Mouse (Mus musculus) midbrain, embryonic 11.5 days (tissue): ENCODE data around the gene Selenbp1. TPM values are rescaled to one million over a fixed set of nuclear protein-coding genes. Genes with fewer than 3 reads are reported as not detected.

Source experiments
- ATAC-seq: fragments of 200-750 bp; cut with Nextera tagmentation; 2 replicates; pipeline ENCODE4 v1.8.0; 2017; ENCODE audit warnings: moderate TSS enrichment, moderate library complexity; ENCODE audit not compliant: low FRiP score
- DNase-seq: peaks from one replicate; pipeline ENCODE4 v3.0.0; 2015; ENCODE audit warnings: low spot score; ENCODE audit errors: missing footprints
- H3K27ac ChIP-seq: fragments of 300-500 bp; sonication (generic); 2 replicates; pipeline ENCODE4 v1.5.1; 2014; ENCODE audit warnings: low read depth, low read length
- H3K27me3 ChIP-seq: fragments of 300-500 bp; sonication (generic); 2 replicates; pipeline ENCODE4 v1.6.1; 2014; ENCODE audit warnings: mild to moderate bottlenecking, low read length, moderate library complexity, mixed read lengths; ENCODE audit not compliant: control insufficient read depth, insufficient read depth
- H3K36me3 ChIP-seq: fragments of 300-500 bp; sonication (generic); 2 replicates; pipeline ENCODE4 v1.6.1; 2014; ENCODE audit warnings: mild to moderate bottlenecking, low read length, moderate library complexity, mixed read lengths; ENCODE audit not compliant: control insufficient read depth, insufficient read depth
- H3K4me1 ChIP-seq: fragments of 300-500 bp; sonication (generic); 2 replicates; pipeline ENCODE4 v1.6.1; 2014; ENCODE audit warnings: low read length; ENCODE audit not compliant: control insufficient read depth, insufficient read depth
- H3K4me2 ChIP-seq: fragments of 300-500 bp; sonication (generic); 2 replicates; pipeline ENCODE4 v1.6.1; 2014; ENCODE audit warnings: mild to moderate bottlenecking, moderate library complexity
- H3K4me3 ChIP-seq: fragments of 300-500 bp; sonication (generic); 2 replicates; pipeline ENCODE4 v1.5.1; 2014; ENCODE audit warnings: low read depth, low read length
- H3K9ac ChIP-seq: fragments of 300-500 bp; sonication (generic); 2 replicates; pipeline ENCODE4 v1.6.1; 2014; ENCODE audit warnings: low read length
- H3K9me3 ChIP-seq: fragments of 300-500 bp; sonication (generic); 2 replicates; pipeline ENCODE4 v1.6.1; 2016; ENCODE audit warnings: low read length; ENCODE audit not compliant: control insufficient read depth
- WGBS: fragments of 180-500 bp; shearing (Covaris S2); extraction: QIAGEN DNeasy Blood & Tissue Kit; methylation state at CpG from one replicate; pipeline ENCODE4 v1.1.7; 2014; 5-methylcytosine and 5-hydroxymethylcytosine counted together
- polyA plus RNA-seq: library from polyadenylated mRNA; unstranded; fragments of >200 nt; fragmentation: Nextera tagmentation; extraction: Ambion mirVana; gene quantifications from 2 replicates; pipeline ENCODE4 v1.2.1, GENCODE M21; 2014

The Selenbp1 gene
- polyA plus RNA-seq, 1 experiment from 2014 or later: 3.6 TPM

- ATAC-seq (no peak), DNase-seq (no peak)
- Histone ChIP-seq H3K4me2 (no peak overlapping the region), H3K27me3 (no peaks in the 10 kb centered on the region), H3K4me1 (no peaks in the 10 kb centered on the region), H3K4me3 (no peak overlapping the region), H3K9me3 (no peaks in the 10 kb centered on the region), H3K36me3 (no peaks in the 10 kb centered on the region), H3K9ac (no peak overlapping the region), H3K27ac (no peak overlapping the region)
- WGBS: 92% methylated on average over 2 of the region's 2 CpGs
Observed at GRCm38 (mm10) chr3:94985513-94985912, 52.7 kb downstream of the Selenbp1 start.

GRCm38 (mm10) chr3:94987578-94987977 is 54.7 kb downstream of the Selenbp1 start:
- no peak for ATAC-seq

GRCm38 (mm10) chr3:94989159-94989761 is 56.4 kb downstream of the Selenbp1 start:
- Histone ChIP-seq H3K9ac (no peak overlapping the region; the same call in 1 of the 2 replicates), H3K27me3 (no peaks in the 10 kb centered on the region), H3K27ac (no peak overlapping the region), H3K36me3 (0 out of 2 replicates have a peak, but pooled peaks cover 4% of the 10 kb centered on the region), H3K4me3 (no peak overlapping the region), H3K4me1 (no peaks in the 10 kb centered on the region), H3K9me3 (no peaks in the 10 kb centered on the region), H3K4me2 (no peak overlapping the region)
- ATAC-seq (no peak), DNase-seq (no peak)
- 65% methylated on average over 9 of the region's 9 CpGs for WGBS

More at GRCm38 (mm10) chr3:94987578-94987977, 54.7 kb downstream of the Selenbp1 start:
- no peak overlapping the region for H3K27ac ChIP-seq
- no peaks in the 10 kb centered on the region for H3K27me3 ChIP-seq
- peak; percentile 6 for DNase-seq
- H3K36me3 ChIP-seq: 0 out of 2 replicates have a peak, but pooled peaks cover 4% of the 10 kb centered on the region
- no peak overlapping the region for H3K4me2 ChIP-seq
- H3K4me1 ChIP-seq: no peaks in the 10 kb centered on the region
- H3K9ac ChIP-seq: no peak overlapping the region
- H3K4me3 ChIP-seq: no peak overlapping the region
- no peaks in the 10 kb centered on the region for H3K9me3 ChIP-seq

Other genes with a start within 250 kb of the Selenbp1 start
- gene Selenbp2, start 239.5 kb upstream of the Selenbp1 start, polyA plus RNA-seq: not detected in 2 replicates
- gene Cgn, start 146.6 kb upstream of the Selenbp1 start, polyA plus RNA-seq: 2.3 and 2.9 TPM in 2 replicates
- 24.1 and 24.2 TPM in 2 replicates for gene Pogz, start 95.5 kb upstream of the Selenbp1 start, polyA plus RNA-seq
- gene Psmb4, start 46.1 kb upstream of the Selenbp1 start, polyA plus RNA-seq: 339 and 371 TPM in 2 replicates
- gene Rfx5, start 21.0 kb downstream of the Selenbp1 start, polyA plus RNA-seq: 5.9 and 6.8 TPM in 2 replicates
- 20.2 and 21.2 TPM in 2 replicates for gene Pi4kb, start 41.7 kb downstream of the Selenbp1 start, polyA plus RNA-seq
- gene Zfp687, start 82.4 kb downstream of the Selenbp1 start, polyA plus RNA-seq: 24.1 and 29.7 TPM in 2 replicates
- 300 and 316 TPM in 2 replicates for gene Psmd4, start 109.6 kb downstream of the Selenbp1 start, polyA plus RNA-seq
- 13.2 and 15.1 TPM in 2 replicates for gene Pip5k1a, start 173.9 kb downstream of the Selenbp1 start, polyA plus RNA-seq
- gene Vps72, start 178.0 kb downstream of the Selenbp1 start, polyA plus RNA-seq: 221 and 238 TPM in 2 replicates
- 0.97 TPM in 1 of 2 replicates, not detected in the other for gene Tmod4, start 191.4 kb downstream of the Selenbp1 start, polyA plus RNA-seq
- gene Scnm1, start 201.0 kb downstream of the Selenbp1 start, polyA plus RNA-seq: 84.9 and 86.3 TPM in 2 replicates
- gene Lysmd1, start 201.0 kb downstream of the Selenbp1 start, polyA plus RNA-seq: 16.1 and 17.4 TPM in 2 replicates
- gene Tnfaip8l2, start 209.3 kb downstream of the Selenbp1 start, polyA plus RNA-seq: 2.2 and 2.9 TPM in 2 replicates
- gene Sema6c, start 227.4 kb downstream of the Selenbp1 start, polyA plus RNA-seq: 14.1 and 17.8 TPM in 2 replicates